Mouse (Mus musculus): ENCODE data around the gene Rps6kl1. TPM values are rescaled to one million over a fixed set of nuclear protein-coding genes. Genes with fewer than 3 reads are reported as not detected.

The Rps6kl1 gene
- total and polyA plus RNA-seq, 3 experiments = 0.21 to 0.86 (median 0.36) TPM

GRCm38 (mm10) chr12:85185810-85186209, 34.7 kb upstream of the Rps6kl1 start:
- in situ Hi-C loops (cut with MboI; ENCODE audit: low pct_ligation_motif_present, low pct_unique_long_range_greater_than_20kb, low sequenced_read_pairs) = no loop called here
- no peaks in the 10 kb centered on the region for H3K9me3 ChIP-seq (replicated peaks; ENCODE audit: low read length)
- TF ChIP-seq MAX (IDR thresholded peaks at IDR 0.05; ENCODE audit: low read length) = no peak
- TF ChIP-seq MXI1 (IDR thresholded peaks at IDR 0.05; ENCODE audit: low read depth, low read length) = no peak
- no peak for TF ChIP-seq ELF1 (IDR thresholded peaks at IDR 0.05; ENCODE audit: low read depth, low read length)
- no peak for TF ChIP-seq ZMIZ1 (IDR thresholded peaks at IDR 0.05; ENCODE audit: low read depth, low read length)
- TF ChIP-seq NRF1 (IDR thresholded peaks at IDR 0.05; ENCODE audit: low read depth, low read length) = no peak
- no peak for TF ChIP-seq RAD21 (IDR thresholded peaks at IDR 0.05; ENCODE audit: low read depth, low read length)
- TF ChIP-seq POLR2AphosphoS2 (IDR thresholded peaks at IDR 0.05; ENCODE audit: low read depth, low read length) = no peak
- TF ChIP-seq MAFK (IDR thresholded peaks at IDR 0.05; ENCODE audit: insufficient replicate concordance, low read length) = no peak
- TF ChIP-seq E2F4 (IDR thresholded peaks at IDR 0.05; ENCODE audit: insufficient replicate concordance, low read depth, low read length) = no peak
- no peak for TF ChIP-seq UBTF (IDR thresholded peaks at IDR 0.05; ENCODE audit: low read depth, low read length)
- no peak for TF ChIP-seq GABPA (IDR thresholded peaks at IDR 0.05; ENCODE audit: insufficient replicate concordance, low read depth, low read length)
- peaks cover 0 to 2% of the 10 kb centered on the region in 2 experiments; a peak in 2 of 4 replicates for H3K4me1 ChIP-seq (ENCODE audit: control insufficient read depth in 1 of 2, insufficient read depth in 2 of 2)
- peaks cover 46% of the 10 kb centered on the region for H3K27me3 ChIP-seq (replicated peaks)
- no peak overlapping the region for H3K4me2 ChIP-seq (ENCODE audit: insufficient read depth, low read depth, poor library complexity, severe bottlenecking)
- no peak for DNase-seq (ENCODE audit: extremely low read depth)
- no peak overlapping the region for H3K4me3 ChIP-seq (replicated peaks in 1 of 3; ENCODE audit: low read depth in 2 of 3, low read length in 2 of 3, poor library complexity in 1 of 3)
- dilution Hi-C loops (cut with MboI; ENCODE audit: extremely low pct_ligation_motif_present, extremely low pct_unique_long_range_greater_than_20kb, low sequenced_read_pairs) = no loop called here
- no peak overlapping the region for H3K27ac ChIP-seq (ENCODE audit: insufficient read depth, low read depth)
- H3K36me3 ChIP-seq (replicated peaks in 1 of 2; ENCODE audit: control insufficient read depth in 1 of 2, insufficient read depth in 1 of 2, low read length in 1 of 2) = no peaks in the 10 kb centered on the region
- H3K9ac ChIP-seq (ENCODE audit: insufficient read depth, low read depth) = no peak overlapping the region
- H3K79me2 ChIP-seq (replicated peaks; ENCODE audit: control insufficient read depth, extremely low read depth, insufficient read depth, poor library complexity, severe bottlenecking) = no peaks in the 10 kb centered on the region

GRCm38 (mm10) chr12:85184118-85184517, 33.1 kb upstream of the Rps6kl1 start:
- no peak for DNase-seq (ENCODE audit: extremely low read depth)
- Histone ChIP-seq H3K4me2 (ENCODE audit: insufficient read depth, low read depth, poor library complexity, severe bottlenecking) (no peak overlapping the region), H3K4me1 (ENCODE audit: control insufficient read depth in 1 of 2, insufficient read depth in 2 of 2) (no peaks in the 10 kb centered on the region; a peak in 1 of 4 replicates), H3K36me3 (replicated peaks in 1 of 2; ENCODE audit: control insufficient read depth in 1 of 2, insufficient read depth in 1 of 2, low read length in 1 of 2) (no peaks in the 10 kb centered on the region), H3K9ac (ENCODE audit: insufficient read depth, low read depth) (no peak overlapping the region), H3K27ac (ENCODE audit: insufficient read depth, low read depth) (no peak overlapping the region), H3K79me2 (replicated peaks; ENCODE audit: control insufficient read depth, extremely low read depth, insufficient read depth, poor library complexity, severe bottlenecking) (no peaks in the 10 kb centered on the region), H3K9me3 (replicated peaks; ENCODE audit: low read length) (no peaks in the 10 kb centered on the region), H3K4me3 (replicated peaks in 1 of 3; ENCODE audit: low read depth in 2 of 3, low read length in 2 of 3, poor library complexity in 1 of 3) (no peak overlapping the region), H3K27me3 (replicated peaks) (peaks cover 60% of the 10 kb centered on the region)
- dilution Hi-C loops (cut with MboI; ENCODE audit: extremely low pct_ligation_motif_present, extremely low pct_unique_long_range_greater_than_20kb, low sequenced_read_pairs) (no loop called here), in situ Hi-C loops (cut with MboI; ENCODE audit: low pct_ligation_motif_present, low pct_unique_long_range_greater_than_20kb, low sequenced_read_pairs) (no loop called here)
- TF ChIP-seq TBP (conservative IDR thresholded peaks at IDR 0.05; ENCODE audit: low read depth, low read length) = no peak
- no peak for TF ChIP-seq CHD1 (IDR thresholded peaks at IDR 0.05; ENCODE audit: low read depth, low read length)
- TF ChIP-seq ELF1 (IDR thresholded peaks at IDR 0.05; ENCODE audit: low read depth, low read length) = no peak

- Histone ChIP-seq H3K4me3 (replicated peaks in 1 of 3; ENCODE audit: low read depth in 2 of 3, low read length in 2 of 3, poor library complexity in 1 of 3) (no peak overlapping the region), H3K36me3 (replicated peaks in 1 of 2; ENCODE audit: control insufficient read depth in 1 of 2, insufficient read depth in 1 of 2, low read length in 1 of 2) (no peaks in the 10 kb centered on the region), H3K27me3 (replicated peaks) (peaks cover 71% of the 10 kb centered on the region), H3K79me2 (replicated peaks; ENCODE audit: control insufficient read depth, extremely low read depth, insufficient read depth, poor library complexity, severe bottlenecking) (no peaks in the 10 kb centered on the region), H3K4me1 (ENCODE audit: control insufficient read depth in 1 of 2, insufficient read depth in 2 of 2) (peaks cover under 1 to 3% of the 10 kb centered on the region in 2 experiments; a peak in 3 of 4 replicates), H3K9me3 (replicated peaks; ENCODE audit: low read length) (no peaks in the 10 kb centered on the region), H3K27ac (ENCODE audit: insufficient read depth, low read depth) (no peak overlapping the region), H3K4me2 (ENCODE audit: insufficient read depth, low read depth, poor library complexity, severe bottlenecking) (no peak overlapping the region), H3K9ac (ENCODE audit: insufficient read depth, low read depth) (no peak overlapping the region)
- dilution Hi-C loops (cut with MboI; ENCODE audit: extremely low pct_ligation_motif_present, extremely low pct_unique_long_range_greater_than_20kb, low sequenced_read_pairs) = no loop called here
- in situ Hi-C loops (cut with MboI; ENCODE audit: low pct_ligation_motif_present, low pct_unique_long_range_greater_than_20kb, low sequenced_read_pairs) = no loop called here
- no peak for TF ChIP-seq E2F4 (IDR thresholded peaks at IDR 0.05; ENCODE audit: insufficient replicate concordance, low read depth, low read length)
- TF ChIP-seq NRF1 (IDR thresholded peaks at IDR 0.05; ENCODE audit: low read depth, low read length) = no peak
- TF ChIP-seq BHLHE40 (IDR thresholded peaks at IDR 0.05; ENCODE audit: low read depth, low read length) = no peak
- no peak for TF ChIP-seq USF1 (IDR thresholded peaks at IDR 0.05; ENCODE audit: low read depth, low read length)
- no peak for TF ChIP-seq TBP (conservative IDR thresholded peaks at IDR 0.05; ENCODE audit: low read depth, low read length)
- no peak for TF ChIP-seq PAX5 (IDR thresholded peaks at IDR 0.05; ENCODE audit: low read length)
- TF ChIP-seq RAD21 (IDR thresholded peaks at IDR 0.05; ENCODE audit: low read depth, low read length) = no peak
- TF ChIP-seq MAFK (IDR thresholded peaks at IDR 0.05; ENCODE audit: insufficient replicate concordance, low read length) = no peak
- TF ChIP-seq JUN (IDR thresholded peaks at IDR 0.05; ENCODE audit: insufficient read depth, low read depth, low read length) = no peak
- DNase-seq (ENCODE audit: extremely low read depth) = no peak
Observed at GRCm38 (mm10) chr12:85182898-85183297, 31.8 kb upstream of the Rps6kl1 start.
